Mouse (Mus musculus) T-cell, adult 66 days (primary cell): Measurements from ENCODE around the gene Emp3. TPM values are rescaled to one million over a fixed set of nuclear protein-coding genes. Genes with fewer than 3 reads are reported as not detected.

ENCODE experiments used
- total RNA-seq, 2 experiments: library from RNA; stranded (reverse); gene quantifications; 3 replicates in 1 of 2; 4 replicates in 1 of 2; pipeline ENCODE4 v1.2.4; 2023

Gene Emp3
- 100 to 1,000 TPM; 281 to 295 TPM for total RNA-seq

GRCm38 (mm10) chr7:45921242-45921621, at the start of gene Emp3:
TSS of gene Emp3 (minus strand) at chr7:45921404.

GRCm38 (mm10) chr7:45923762-45924428, 2.7 kb upstream of the Emp3 start, which contains the start of gene Ccdc114:
TSS of gene Ccdc114 (plus strand) at chr7:45924072.

GRCm38 (mm10) chr7:45896517-45897257, 24.5 kb downstream of the Emp3 start, which contains the start of the genes Syngr4 and Tmem143:
TSS of gene Syngr4 (minus strand) at chr7:45896714.
TSS of gene Tmem143 (plus strand) at chr7:45896941.

GRCm38 (mm10) chr7:45878278-45878677, 42.9 kb downstream of the Emp3 start, which contains the start of gene Grin2d:
TSS of gene Grin2d (minus strand) at chr7:45878378.

GRCm38 (mm10) chr7:45872624-45873023, 48.6 kb downstream of the Emp3 start, which contains the start of gene Kdelr1:
TSS of gene Kdelr1 (plus strand) at chr7:45872772.

Other genes with a start within 250 kb of the Emp3 start
- gene Ntn5, start 237.4 kb downstream of the Emp3 start, total RNA-seq, result under 1 TPM; 0.35 to 0.65 TPM
- gene Sec1, start 227.0 kb downstream of the Emp3 start, total RNA-seq, result under 1 TPM in 1 of 2 experiments, not detected in 1; 0.20 TPM
- gene Car11, start 221.6 kb downstream of the Emp3 start, total RNA-seq, result 10 to 100 TPM in 1 of 2 experiments, 1 to 10 TPM in 1; 8.9 to 10.2 TPM
- gene Dbp, start 216.3 kb downstream of the Emp3 start, total RNA-seq, result 10 to 100 TPM; 34.0 to 37.7 TPM
- gene Rpl18, start 205.9 kb downstream of the Emp3 start, total RNA-seq, result 1,000 to 10,000 TPM; 3,079 to 3,201 TPM
- 10 to 100 TPM; 30.7 to 34.0 TPM for gene Sphk2, start 203.4 kb downstream of the Emp3 start, total RNA-seq
- gene Fam83e, start 200.2 kb downstream of the Emp3 start, total RNA-seq, result 1 to 10 TPM; 1.6 to 2.1 TPM
- gene Spaca4, start 195.6 kb downstream of the Emp3 start, total RNA-seq, result not detected
- 1 to 10 TPM in 1 of 2 experiments, under 1 TPM in 1; 0.80 to 1.3 TPM for gene Lmtk3, start 137.7 kb downstream of the Emp3 start, total RNA-seq
- 1 to 10 TPM; 1.4 to 3.5 TPM for gene Sult2b1, start 136.7 kb downstream of the Emp3 start, total RNA-seq
- 100 to 1,000 TPM; 111 to 128 TPM for gene Cyth2, start 106.8 kb downstream of the Emp3 start, total RNA-seq
- 1 to 10 TPM; 1.7 to 3.2 TPM for gene Kcnj14, start 96.6 kb downstream of the Emp3 start, total RNA-seq
- gene Grwd1, start 90.5 kb downstream of the Emp3 start, total RNA-seq, result 10 to 100 TPM; 32.3 to 38.2 TPM
- 10 to 100 TPM; 53.1 to 60.4 TPM for gene Kdelr1, start 48.6 kb downstream of the Emp3 start, total RNA-seq
- under 1 TPM; 0.64 to 0.98 TPM for gene Grin2d, start 43.0 kb downstream of the Emp3 start, total RNA-seq
- not detected for gene Syngr4, start 24.7 kb downstream of the Emp3 start, total RNA-seq
- gene Tmem143, start 24.5 kb downstream of the Emp3 start, total RNA-seq, result 1 to 10 TPM; 7.0 to 9.8 TPM
- 1 to 10 TPM; 1.7 to 2.7 TPM for gene Ccdc114, start 2.7 kb upstream of the Emp3 start, total RNA-seq
- gene Abcc6, start 108.9 kb upstream of the Emp3 start, total RNA-seq, result not detected
- gene Nomo1, start 112.3 kb upstream of the Emp3 start, total RNA-seq, result 10 to 100 TPM; 45.8 to 47.0 TPM
- gene Kcnj11, start 179.4 kb upstream of the Emp3 start, total RNA-seq, result not detected